Mouse (Mus musculus): ENCODE measurements at regions not wholly inside any gene's neighbourhood (a gene's known extent, or its start where the extent isn't known, plus 50 kb on each side); places are given as distances from the start of the nearest gene placed in this dataset.

DNA sequence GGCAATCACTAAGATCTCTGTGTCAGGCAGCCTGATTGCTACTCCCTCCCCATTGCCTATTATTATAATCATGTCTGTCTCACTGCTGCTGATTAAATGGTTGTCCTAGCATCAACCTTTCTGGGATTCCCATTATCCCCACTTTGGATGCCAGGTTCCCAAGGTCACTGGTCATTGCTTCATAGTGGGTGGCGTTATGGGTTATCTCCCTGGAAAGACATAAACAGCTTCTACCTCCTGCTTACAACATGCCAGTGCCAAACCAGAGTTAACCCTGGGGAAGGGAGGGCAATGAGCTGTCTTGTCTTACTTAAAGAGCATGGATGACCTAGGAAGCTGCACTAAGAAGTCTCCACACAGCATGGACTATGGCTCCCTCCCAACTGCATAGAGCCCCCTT, 136.9 kb downstream of the Uaca start:
- no peak overlapping the region for H3K4me3 ChIP-seq (ENCODE audit: low read depth, low read length)
- ATAC-seq (ENCODE audit: low read depth) (no peak), DNase-seq (ENCODE audit: low spot score) (no peak)
- 86% methylated on average over 1 of the region's 1 CpGs for WGBS
- H3K4me2 ChIP-seq (ENCODE audit: low read depth, low read length) = no peak overlapping the region
- H3K36me3 ChIP-seq (ENCODE audit: control insufficient read depth, insufficient read depth, low read length) = no peaks in the 10 kb centered on the region
- H3K27me3 ChIP-seq (replicated peaks; ENCODE audit: control insufficient read depth, insufficient read depth, low read length) = no peaks in the 10 kb centered on the region
- no peak overlapping the region for H3K9ac ChIP-seq (ENCODE audit: low read depth, low read length)
- H3K9me3 ChIP-seq (ENCODE audit: control insufficient read depth, low read length) = no peaks in the 10 kb centered on the region
- H3K4me1 ChIP-seq (ENCODE audit: control insufficient read depth, insufficient read depth, low read length) = no peaks in the 10 kb centered on the region
- H3K27ac ChIP-seq (replicated peaks; ENCODE audit: low read depth, low read length) = no peak overlapping the region

GRCm38 (mm10) chr9:60936937-60937336, 142.6 kb downstream of the Uaca start:
- H3K36me3 ChIP-seq (ENCODE audit: control insufficient read depth, insufficient read depth, low read length) = no peaks in the 10 kb centered on the region
- ATAC-seq (ENCODE audit: low read depth) (no peak), DNase-seq (ENCODE audit: low spot score) (no peak)
- H3K4me2 ChIP-seq (ENCODE audit: low read depth, low read length) = no peak overlapping the region
- no peaks in the 10 kb centered on the region for H3K9me3 ChIP-seq (ENCODE audit: control insufficient read depth, low read length)
- peaks cover 10% of the 10 kb centered on the region for H3K4me1 ChIP-seq (ENCODE audit: control insufficient read depth, insufficient read depth, low read length)
- no peaks in the 10 kb centered on the region for H3K27me3 ChIP-seq (replicated peaks; ENCODE audit: control insufficient read depth, insufficient read depth, low read length)
- no peak overlapping the region for H3K9ac ChIP-seq (ENCODE audit: low read depth, low read length)
- 83% methylated on average over 9 of the region's 9 CpGs for WGBS
- no peak overlapping the region for H3K27ac ChIP-seq (replicated peaks; ENCODE audit: low read depth, low read length)
- no peak overlapping the region for H3K4me3 ChIP-seq (ENCODE audit: low read depth, low read length)

GRCm38 (mm10) chr9:60939858-60940804, 145.8 kb downstream of the Uaca start:
- H3K9ac ChIP-seq (ENCODE audit: low read depth, low read length) = no peak overlapping the region
- no peaks in the 10 kb centered on the region for H3K36me3 ChIP-seq (ENCODE audit: control insufficient read depth, insufficient read depth, low read length)
- 19% methylated on average over 18 of the region's 18 CpGs for WGBS
- ATAC-seq (ENCODE audit: low read depth) (peak; percentile 99), DNase-seq (ENCODE audit: low spot score) (peak; percentile 96)
- H3K9me3 ChIP-seq (ENCODE audit: control insufficient read depth, low read length) = no peaks in the 10 kb centered on the region
- peaks cover 14% of the 10 kb centered on the region for H3K4me1 ChIP-seq (ENCODE audit: control insufficient read depth, insufficient read depth, low read length)
- no peak overlapping the region for H3K4me3 ChIP-seq (ENCODE audit: low read depth, low read length)
- peaks cover 6% of the 10 kb centered on the region; the same call in 1 of the 2 replicates for H3K27me3 ChIP-seq (replicated peaks; ENCODE audit: control insufficient read depth, insufficient read depth, low read length)
- peak overlapping the region; percentile 10; the same call in 1 of the 2 replicates for H3K4me2 ChIP-seq (ENCODE audit: low read depth, low read length)
- H3K27ac ChIP-seq (replicated peaks; ENCODE audit: low read depth, low read length) = no peak overlapping the region

DNA sequence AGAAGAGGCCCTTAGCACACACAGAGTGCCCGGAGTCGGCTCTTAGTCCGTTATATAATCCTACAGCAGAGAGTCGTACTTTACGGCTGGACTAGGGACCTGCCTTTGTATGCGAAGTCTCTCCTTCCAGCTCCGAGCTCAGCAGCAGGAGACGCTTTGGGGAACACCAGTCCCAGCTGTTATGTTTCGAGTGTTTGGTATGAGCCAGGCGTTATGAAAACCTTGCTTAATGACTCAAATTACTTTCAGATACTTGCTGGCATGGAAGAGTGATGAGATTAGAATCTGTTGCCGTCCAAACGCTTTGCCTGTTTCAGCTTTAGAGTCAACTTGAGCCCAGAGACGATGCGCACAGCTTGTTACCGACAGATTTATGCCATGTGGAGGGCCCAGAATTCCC, 153.0 kb downstream of the Uaca start:
- WGBS = 26% methylated on average over 15 of the region's 15 CpGs
- peaks cover 43% of the 10 kb centered on the region for H3K4me1 ChIP-seq (ENCODE audit: control insufficient read depth, insufficient read depth, low read length)
- H3K4me2 ChIP-seq (ENCODE audit: low read depth, low read length) = no peak overlapping the region
- no peaks in the 10 kb centered on the region for H3K36me3 ChIP-seq (ENCODE audit: control insufficient read depth, insufficient read depth, low read length)
- H3K4me3 ChIP-seq (ENCODE audit: low read depth, low read length) = no peak overlapping the region
- ATAC-seq (ENCODE audit: low read depth) (no peak), DNase-seq (ENCODE audit: low spot score) (peak; percentile 83)
- no peaks in the 10 kb centered on the region for H3K9me3 ChIP-seq (ENCODE audit: control insufficient read depth, low read length)
- 0 out of 2 replicates have a peak overlapping the region, but pooled peaks have one; percentile 31 for H3K27ac ChIP-seq (replicated peaks; ENCODE audit: low read depth, low read length)
- H3K9ac ChIP-seq (ENCODE audit: low read depth, low read length) = no peak overlapping the region
- peaks cover 9% of the 10 kb centered on the region; the same call in 1 of the 2 replicates for H3K27me3 ChIP-seq (replicated peaks; ENCODE audit: control insufficient read depth, insufficient read depth, low read length)

DNA sequence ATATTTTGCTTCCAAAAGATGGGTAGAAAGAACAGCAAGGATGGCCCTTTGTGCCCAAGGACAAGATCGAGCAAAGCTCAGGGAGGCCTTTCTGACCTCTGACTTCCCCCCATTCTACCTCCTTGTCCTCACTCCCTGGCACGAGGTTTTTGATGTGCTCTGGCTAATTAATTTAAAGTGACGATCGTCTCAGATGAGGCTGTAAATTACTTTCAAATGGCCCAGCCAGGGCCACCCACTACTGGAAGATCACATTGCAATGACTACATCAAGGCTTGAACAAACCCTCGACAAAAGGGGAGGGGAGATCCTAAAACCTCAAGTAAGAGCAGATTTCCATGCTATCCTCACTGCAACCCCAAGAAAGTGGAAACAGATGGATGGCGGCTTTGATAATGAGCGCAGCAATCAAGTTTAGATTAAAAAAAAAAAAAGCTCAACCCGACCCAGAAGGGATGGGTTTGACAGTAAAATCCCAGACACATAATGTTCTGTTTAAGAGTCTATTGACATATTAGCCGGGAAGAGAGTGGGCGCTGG, 154.3 kb downstream of the Uaca start:
- Histone ChIP-seq H3K4me2 (ENCODE audit: low read depth, low read length) (no peak overlapping the region), H3K27ac (replicated peaks; ENCODE audit: low read depth, low read length) (peak overlapping the region; percentile 31; the same call in 1 of the 2 replicates), H3K9ac (ENCODE audit: low read depth, low read length) (no peak overlapping the region), H3K9me3 (ENCODE audit: control insufficient read depth, low read length) (no peaks in the 10 kb centered on the region), H3K27me3 (replicated peaks; ENCODE audit: control insufficient read depth, insufficient read depth, low read length) (peaks cover 9% of the 10 kb centered on the region; the same call in 1 of the 2 replicates), H3K4me3 (ENCODE audit: low read depth, low read length) (no peak overlapping the region), H3K4me1 (ENCODE audit: control insufficient read depth, insufficient read depth, low read length) (peaks cover 39% of the 10 kb centered on the region), H3K36me3 (ENCODE audit: control insufficient read depth, insufficient read depth, low read length) (no peaks in the 10 kb centered on the region)
- WGBS = 16% methylated on average over 10 of the region's 10 CpGs
- DNase-seq (ENCODE audit: low spot score) (peak; percentile 95), ATAC-seq (ENCODE audit: low read depth) (peak; percentile 73)

DNA sequence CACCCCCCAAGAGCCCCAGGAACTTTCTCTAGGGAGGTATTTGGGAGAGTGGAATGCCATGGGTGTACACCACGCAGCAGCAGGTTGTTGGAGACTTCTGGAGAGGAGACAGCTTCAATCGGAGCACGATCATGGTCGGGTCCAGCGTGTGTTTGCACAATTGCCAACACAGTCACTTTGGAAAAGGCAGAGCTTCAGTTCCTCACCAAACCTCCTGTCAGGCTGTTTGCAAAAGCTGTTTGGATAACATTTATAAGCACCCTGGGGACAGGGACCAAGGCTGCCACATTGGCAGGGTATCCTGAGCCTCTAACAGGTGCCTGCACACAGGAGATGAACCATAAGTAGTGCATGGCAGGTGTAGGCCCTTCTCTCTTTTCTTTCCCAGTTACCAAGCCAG, 155.8 kb downstream of the Uaca start:
- WGBS = 73% methylated on average over 5 of the region's 5 CpGs
- Histone ChIP-seq H3K9ac (ENCODE audit: low read depth, low read length) (no peak overlapping the region), H3K9me3 (ENCODE audit: control insufficient read depth, low read length) (no peaks in the 10 kb centered on the region), H3K27me3 (replicated peaks; ENCODE audit: control insufficient read depth, insufficient read depth, low read length) (peaks cover 3% of the 10 kb centered on the region; the same call in 1 of the 2 replicates), H3K4me1 (ENCODE audit: control insufficient read depth, insufficient read depth, low read length) (peaks cover 39% of the 10 kb centered on the region), H3K4me2 (ENCODE audit: low read depth, low read length) (no peak overlapping the region), H3K36me3 (ENCODE audit: control insufficient read depth, insufficient read depth, low read length) (no peaks in the 10 kb centered on the region), H3K27ac (replicated peaks; ENCODE audit: low read depth, low read length) (no peak overlapping the region; the same call in 1 of the 2 replicates), H3K4me3 (ENCODE audit: low read depth, low read length) (no peak overlapping the region)
- DNase-seq (ENCODE audit: low spot score) (no peak), ATAC-seq (ENCODE audit: low read depth) (no peak)

- Histone ChIP-seq H3K4me2 (ENCODE audit: low read depth, low read length) (peak overlapping the region; percentile 15; the same call in 1 of the 2 replicates), H3K9ac (ENCODE audit: low read depth, low read length) (no peak overlapping the region)
Observed at GRCm38 (mm10) chr9:60951071-60951561, 156.8 kb downstream of the Uaca start.

GRCm38 (mm10) chr9:60957438-60957837, 163.1 kb downstream of the Uaca start:
- Histone ChIP-seq H3K36me3 (ENCODE audit: control insufficient read depth, insufficient read depth, low read length) (no peaks in the 10 kb centered on the region), H3K9ac (ENCODE audit: low read depth, low read length) (no peak overlapping the region), H3K4me2 (ENCODE audit: low read depth, low read length) (no peak overlapping the region), H3K4me1 (ENCODE audit: control insufficient read depth, insufficient read depth, low read length) (peaks cover 5% of the 10 kb centered on the region; the same call in 1 of the 2 replicates), H3K4me3 (ENCODE audit: low read depth, low read length) (no peak overlapping the region), H3K27ac (replicated peaks; ENCODE audit: low read depth, low read length) (no peak overlapping the region), H3K9me3 (ENCODE audit: control insufficient read depth, low read length) (0 out of 2 replicates have a peak, but pooled peaks cover 4% of the 10 kb centered on the region), H3K27me3 (replicated peaks; ENCODE audit: control insufficient read depth, insufficient read depth, low read length) (no peaks in the 10 kb centered on the region; the same call in 1 of the 2 replicates)
- no peak for ATAC-seq (ENCODE audit: low read depth)
- 56% methylated on average over 5 of the region's 5 CpGs for WGBS
- no peak for DNase-seq (ENCODE audit: low spot score)

More at GRCm38 (mm10) chr9:60951071-60951561, 156.8 kb downstream of the Uaca start:
- peak; percentile 80 for ATAC-seq (ENCODE audit: low read depth)
- H3K27ac ChIP-seq (replicated peaks; ENCODE audit: low read depth, low read length) = peak overlapping the region; percentile 71
- no peaks in the 10 kb centered on the region for H3K9me3 ChIP-seq (ENCODE audit: control insufficient read depth, low read length)
- no peak overlapping the region for H3K4me3 ChIP-seq (ENCODE audit: low read depth, low read length)
- no peaks in the 10 kb centered on the region for H3K36me3 ChIP-seq (ENCODE audit: control insufficient read depth, insufficient read depth, low read length)
- 8% methylated on average over 10 of the region's 10 CpGs for WGBS
- no peaks in the 10 kb centered on the region; the same call in none of the 2 replicates for H3K27me3 ChIP-seq (replicated peaks; ENCODE audit: control insufficient read depth, insufficient read depth, low read length)
- DNase-seq (ENCODE audit: low spot score) = peak; percentile 97
- peaks cover 39% of the 10 kb centered on the region for H3K4me1 ChIP-seq (ENCODE audit: control insufficient read depth, insufficient read depth, low read length)

Measured in embryonic facial prominence, embryonic 14.5 days (tissue).